Mouse (Mus musculus) hindbrain, embryonic 12.5 days (tissue): ENCODE measurements at regions not wholly inside any gene's neighbourhood (a gene's known extent, or its start where the extent isn't known, plus 50 kb on each side); places are given as distances from the start of the nearest gene placed in this dataset.

Experiments
- ATAC-seq: fragments of 200-750 bp; cut with Nextera tagmentation; 2 replicates; pipeline ENCODE4 v1.8.0; 2017; ENCODE audit warnings: moderate TSS enrichment; ENCODE audit not compliant: low FRiP score
- H3K27ac ChIP-seq: fragments of 300-500 bp; sonication (generic); 2 replicates; pipeline ENCODE4 v1.5.1; 2016; ENCODE audit warnings: mild to moderate bottlenecking
- H3K27me3 ChIP-seq: fragments of 300-500 bp; sonication (generic); 2 replicates; pipeline ENCODE4 v1.6.1; 2016; ENCODE audit warnings: mild to moderate bottlenecking
- H3K36me3 ChIP-seq: fragments of 300-500 bp; sonication (generic); 2 replicates; pipeline ENCODE4 v1.6.1; 2016; ENCODE audit warnings: mild to moderate bottlenecking
- H3K4me1 ChIP-seq: fragments of 300-500 bp; sonication (generic); 2 replicates; pipeline ENCODE4 v1.6.1; 2016
- H3K4me2 ChIP-seq: fragments of 300-500 bp; sonication (generic); replicated peaks from 2 replicates; pipeline ENCODE4 v1.6.1; 2016; ENCODE audit warnings: mild to moderate bottlenecking
- H3K4me3 ChIP-seq: fragments of 300-500 bp; sonication (generic); 2 replicates; pipeline ENCODE4 v1.5.1; 2016; ENCODE audit warnings: mild to moderate bottlenecking
- H3K9ac ChIP-seq: fragments of 300-500 bp; sonication (generic); 2 replicates; pipeline ENCODE4 v1.6.1; 2016; ENCODE audit warnings: mild to moderate bottlenecking, moderate library complexity
- H3K9me3 ChIP-seq: fragments of 300-500 bp; sonication (generic); replicated peaks from 2 replicates; pipeline ENCODE4 v1.6.1; 2016; ENCODE audit warnings: mild to moderate bottlenecking
- WGBS: fragments of 180-500 bp; shearing (Covaris S2); methylation state at CpG from one replicate; pipeline ENCODE4 v1.1.7; 2016; 5-methylcytosine and 5-hydroxymethylcytosine counted together

- no peak overlapping the region for H3K9ac ChIP-seq
- H3K36me3 ChIP-seq = no peaks in the 10 kb centered on the region
- H3K4me3 ChIP-seq = no peak overlapping the region
- H3K4me1 ChIP-seq = 0 out of 2 replicates have a peak, but pooled peaks cover 3% of the 10 kb centered on the region
- 83% methylated on average over 12 of the region's 12 CpGs for WGBS
- no peak for ATAC-seq
- H3K9me3 ChIP-seq = no peaks in the 10 kb centered on the region
- no peaks in the 10 kb centered on the region for H3K27me3 ChIP-seq
- no peak overlapping the region for H3K27ac ChIP-seq
- H3K4me2 ChIP-seq = no peak overlapping the region
Observed at GRCm38 (mm10) chr2:170294657-170295056, 133.0 kb downstream of the Bcas1 start.

GRCm38 (mm10) chr2:170291841-170292655 is 135.6 kb downstream of the Bcas1 start:
- Histone ChIP-seq H3K27ac (no peak overlapping the region), H3K9me3 (no peaks in the 10 kb centered on the region), H3K27me3 (no peaks in the 10 kb centered on the region), H3K4me1 (peaks cover 21% of the 10 kb centered on the region), H3K4me3 (no peak overlapping the region), H3K9ac (no peak overlapping the region), H3K4me2 (no peak overlapping the region), H3K36me3 (no peaks in the 10 kb centered on the region)
- WGBS = 52% methylated on average over 6 of the region's 6 CpGs
- ATAC-seq = no peak

GRCm38 (mm10) chr2:170289378-170289960 is 138.2 kb downstream of the Bcas1 start:
- WGBS = 80% methylated on average over 9 of the region's 9 CpGs
- Histone ChIP-seq H3K9me3 (no peaks in the 10 kb centered on the region), H3K9ac (no peak overlapping the region), H3K4me2 (no peak overlapping the region), H3K4me1 (peaks cover 25% of the 10 kb centered on the region), H3K27ac (no peak overlapping the region), H3K4me3 (no peak overlapping the region), H3K36me3 (no peaks in the 10 kb centered on the region), H3K27me3 (no peaks in the 10 kb centered on the region)
- ATAC-seq = no peak

GRCm38 (mm10) chr2:170288787-170289186 is 138.9 kb downstream of the Bcas1 start:
- H3K4me3 ChIP-seq = no peak overlapping the region
- H3K27ac ChIP-seq = 0 out of 2 replicates have a peak overlapping the region, but pooled peaks have one; percentile 55
- no peaks in the 10 kb centered on the region for H3K9me3 ChIP-seq
- no peak overlapping the region for H3K4me2 ChIP-seq
- peaks cover 25% of the 10 kb centered on the region for H3K4me1 ChIP-seq
- no peak for ATAC-seq
- H3K36me3 ChIP-seq = no peaks in the 10 kb centered on the region
- no peaks in the 10 kb centered on the region for H3K27me3 ChIP-seq
- WGBS = 69% methylated on average over 7 of the region's 7 CpGs
- H3K9ac ChIP-seq = peak overlapping the region; percentile 23; the same call in 1 of the 2 replicates

GRCm38 (mm10) chr2:170288196-170288595 is 139.4 kb downstream of the Bcas1 start:
- Histone ChIP-seq H3K27ac (peak overlapping the region; percentile 55; the same call in 1 of the 2 replicates), H3K9ac (peak overlapping the region; percentile 23; the same call in 1 of the 2 replicates), H3K9me3 (no peaks in the 10 kb centered on the region), H3K4me3 (peak overlapping the region; percentile 15; the same call in 1 of the 2 replicates), H3K4me2 (peak overlapping the region; percentile 73), H3K4me1 (peaks cover 25% of the 10 kb centered on the region), H3K27me3 (no peaks in the 10 kb centered on the region), H3K36me3 (no peaks in the 10 kb centered on the region)
- no peak for ATAC-seq
- 10% methylated on average over 10 of the region's 11 CpGs for WGBS

GRCm38 (mm10) chr2:170287301-170287885 is 139.5 kb upstream of the Zfp217 start:
- Histone ChIP-seq H3K4me1 (peaks cover 21% of the 10 kb centered on the region), H3K36me3 (no peaks in the 10 kb centered on the region), H3K27ac (peak overlapping the region; percentile 40), H3K27me3 (no peaks in the 10 kb centered on the region), H3K4me2 (peak overlapping the region; percentile 73), H3K9ac (peak overlapping the region; percentile 48; the same call in 1 of the 2 replicates), H3K4me3 (peak overlapping the region; percentile 33), H3K9me3 (no peaks in the 10 kb centered on the region)
- under 1% methylated on average over 27 of the region's 27 CpGs for WGBS
- ATAC-seq = 0 out of 2 replicates have a peak, but pooled peaks have one; percentile 36

GRCm38 (mm10) chr2:170286773-170287172 is 138.9 kb upstream of the Zfp217 start:
- Histone ChIP-seq H3K9ac (no peak overlapping the region), H3K36me3 (no peaks in the 10 kb centered on the region), H3K27me3 (no peaks in the 10 kb centered on the region), H3K4me1 (peaks cover 21% of the 10 kb centered on the region), H3K9me3 (no peaks in the 10 kb centered on the region), H3K4me2 (peak overlapping the region; percentile 73), H3K4me3 (no peak overlapping the region), H3K27ac (peak overlapping the region; percentile 40)
- ATAC-seq = no peak
- WGBS = 9% methylated on average over 8 of the region's 8 CpGs

GRCm38 (mm10) chr2:170282463-170282862 is 134.6 kb upstream of the Zfp217 start:
- no peak for ATAC-seq
- 71% methylated on average over 6 of the region's 6 CpGs for whole genome bisulfite sequencing
- H3K4me1 ChIP-seq = peaks cover 7% of the 10 kb centered on the region
- H3K36me3 ChIP-seq = no peaks in the 10 kb centered on the region
- H3K9ac ChIP-seq = no peak overlapping the region
- no peaks in the 10 kb centered on the region for H3K9me3 ChIP-seq
- no peak overlapping the region for H3K4me2 ChIP-seq
- H3K27me3 ChIP-seq = no peaks in the 10 kb centered on the region
- H3K4me3 ChIP-seq = no peak overlapping the region
- no peak overlapping the region for H3K27ac ChIP-seq

GRCm38 (mm10) chr2:170281311-170282008 is 133.6 kb upstream of the Zfp217 start:
- Histone ChIP-seq H3K4me2 (no peak overlapping the region), H3K27me3 (no peaks in the 10 kb centered on the region), H3K27ac (no peak overlapping the region), H3K36me3 (no peaks in the 10 kb centered on the region), H3K4me3 (no peak overlapping the region), H3K9ac (no peak overlapping the region), H3K9me3 (no peaks in the 10 kb centered on the region), H3K4me1 (no peaks in the 10 kb centered on the region)
- 79% methylated on average over 6 of the region's 6 CpGs for WGBS
- ATAC-seq = no peak

GRCm38 (mm10) chr2:170280733-170281132 is 132.8 kb upstream of the Zfp217 start:
- H3K4me1 ChIP-seq = no peaks in the 10 kb centered on the region
- H3K27ac ChIP-seq = no peak overlapping the region
- 71% methylated on average over 6 of the region's 6 CpGs for WGBS
- no peaks in the 10 kb centered on the region for H3K27me3 ChIP-seq
- H3K4me3 ChIP-seq = no peak overlapping the region
- no peaks in the 10 kb centered on the region for H3K9me3 ChIP-seq
- H3K9ac ChIP-seq = no peak overlapping the region
- H3K36me3 ChIP-seq = no peaks in the 10 kb centered on the region
- H3K4me2 ChIP-seq = no peak overlapping the region
- ATAC-seq = no peak

- Histone ChIP-seq H3K27me3 (no peaks in the 10 kb centered on the region), H3K4me2 (no peak overlapping the region), H3K27ac (no peak overlapping the region), H3K9ac (no peak overlapping the region), H3K9me3 (no peaks in the 10 kb centered on the region), H3K4me3 (no peak overlapping the region), H3K4me1 (no peaks in the 10 kb centered on the region), H3K36me3 (no peaks in the 10 kb centered on the region)
- no peak for ATAC-seq
- 74% methylated on average over 8 of the region's 8 CpGs for WGBS
Observed at GRCm38 (mm10) chr2:170277896-170278295, 130.0 kb upstream of the Zfp217 start.

GRCm38 (mm10) chr2:170277182-170277767 is 129.4 kb upstream of the Zfp217 start:
- Histone ChIP-seq H3K36me3 (no peaks in the 10 kb centered on the region), H3K4me3 (no peak overlapping the region), H3K9me3 (no peaks in the 10 kb centered on the region), H3K4me1 (no peaks in the 10 kb centered on the region), H3K27me3 (no peaks in the 10 kb centered on the region), H3K27ac (no peak overlapping the region), H3K9ac (no peak overlapping the region), H3K4me2 (no peak overlapping the region)
- 81% methylated on average over 18 of the region's 18 CpGs for WGBS
- no peak for ATAC-seq
